Mouse (Mus musculus) bone marrow macrophage, adult 2 months (primary cell): ENCODE data around the gene Ccdc22. TPM values are rescaled to one million over a fixed set of nuclear protein-coding genes. Genes with fewer than 3 reads are reported as not detected.

Source experiments
- H3K27ac ChIP-seq: 2 replicates; pipeline ENCODE4 v1.5.1; 2012; ENCODE audit warnings: low read depth, low read length; ENCODE audit not compliant: insufficient read depth
- H3K4me1 ChIP-seq: 2 replicates; pipeline ENCODE4 v1.6.1; 2012; ENCODE audit warnings: low read length; ENCODE audit not compliant: control insufficient read depth, insufficient read depth
- H3K4me3 ChIP-seq: 2 replicates; pipeline ENCODE4 v1.5.1; 2012; ENCODE audit warnings: mild to moderate bottlenecking, low read length, moderate library complexity; ENCODE audit not compliant: insufficient read depth
- CTCF ChIP-seq: IDR thresholded peaks from 2 replicates; pipeline ENCODE4 v1.5.1; 2012; ENCODE audit warnings: low read depth, mild to moderate bottlenecking, low read length, moderate library complexity
- POLR2A ChIP-seq: IDR thresholded peaks from 2 replicates; pipeline ENCODE4 v1.6.1; 2012; ENCODE audit warnings: mild to moderate bottlenecking, low read depth, low read length, borderline replicate concordance
- polyA plus RNA-seq: library from polyadenylated mRNA; stranded (reverse); fragments of >200 nt; gene quantifications from 2 replicates; pipeline ENCODE4 v1.2.4, GENCODE M21; 2012; ENCODE audit not compliant: missing spikeins, insufficient read depth, insufficient read length

Ccdc22 gene
- 35.0 and 35.8 TPM in 2 replicates for polyA plus RNA-seq

DNA sequence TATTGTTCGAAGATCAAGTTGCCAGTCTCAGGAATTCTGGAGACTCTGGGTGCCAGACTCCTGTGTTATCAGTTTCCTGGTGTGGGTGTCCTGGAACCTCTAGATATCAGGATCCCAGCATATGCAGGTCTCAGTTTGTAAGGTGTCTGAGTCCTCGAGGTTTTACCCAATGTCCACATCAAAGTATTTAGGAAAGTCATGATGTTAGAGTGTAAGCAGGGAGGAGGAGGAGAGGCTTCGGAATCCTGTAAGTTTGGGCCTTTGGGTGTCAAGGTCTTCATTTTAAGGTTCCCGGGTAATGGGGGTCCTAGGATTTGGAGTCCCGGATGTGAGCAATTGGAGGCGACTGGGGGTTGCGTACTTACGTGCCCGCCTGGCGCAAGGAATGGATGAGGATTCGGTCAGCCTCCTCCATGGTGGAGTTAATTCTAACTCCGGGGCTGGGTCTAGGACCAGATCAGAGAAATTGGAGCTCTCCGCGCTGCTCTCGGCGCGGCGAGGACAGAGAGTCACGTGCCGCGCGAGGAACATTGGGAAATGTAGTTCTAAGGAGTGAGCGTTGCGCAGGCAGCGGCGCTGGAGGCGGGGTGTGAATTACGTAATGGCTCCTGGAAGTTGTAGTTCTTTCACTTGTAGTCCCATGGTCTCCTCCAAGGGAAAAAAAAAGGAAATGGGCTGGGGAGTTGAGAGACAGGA, at the start of gene Ccdc22:
Gene Ccdc22 (minus strand): TSS at position 639 of the 696 bp plus-strand sequence.
- Histone ChIP-seq H3K4me3 (peak within 1 kb of the TSS; percentile 90), H3K4me1 (peaks cover 7% of the 10 kb centered on the region), H3K27ac (peak within 1 kb of the TSS; percentile 54)
- no peak for TF ChIP-seq POLR2A
- no peak for TF ChIP-seq CTCF

DNA sequence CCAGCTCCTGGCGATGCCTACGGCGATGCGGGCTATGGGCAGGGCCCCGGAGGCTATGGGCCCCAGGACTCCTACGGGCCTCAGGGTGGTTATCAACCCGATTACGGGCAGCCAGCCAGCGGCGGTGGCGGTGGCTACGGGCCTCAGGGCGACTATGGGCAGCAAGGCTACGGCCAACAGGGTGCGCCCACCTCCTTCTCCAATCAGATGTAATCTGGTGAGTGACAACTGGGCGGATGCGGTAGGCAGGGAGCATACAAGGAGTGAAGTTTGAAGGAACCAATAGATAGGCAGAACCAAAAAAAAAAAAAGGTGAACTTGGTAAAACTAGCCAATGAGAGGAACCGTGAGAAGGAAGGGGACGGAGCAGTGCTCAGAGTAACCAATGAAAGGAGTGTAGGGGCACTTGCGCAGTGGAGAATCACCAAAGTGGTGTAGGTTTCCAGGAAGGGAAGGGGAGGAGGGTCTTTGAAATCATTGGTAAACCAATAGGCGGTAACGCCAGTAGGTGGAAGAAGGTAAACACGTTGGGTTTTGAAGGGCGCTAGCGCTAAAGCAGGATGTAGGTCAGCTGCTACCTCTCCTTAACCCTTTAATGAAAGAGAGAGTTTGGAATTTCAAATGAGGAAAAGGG, 43.5 kb upstream of the Ccdc22 start:
- Histone ChIP-seq H3K27ac (peak overlapping the region; percentile 49), H3K4me3 (peak overlapping the region; percentile 64), H3K4me1 (peaks cover 7% of the 10 kb centered on the region)
- TF ChIP-seq POLR2A = no peak
- TF ChIP-seq CTCF = no peak

DNA sequence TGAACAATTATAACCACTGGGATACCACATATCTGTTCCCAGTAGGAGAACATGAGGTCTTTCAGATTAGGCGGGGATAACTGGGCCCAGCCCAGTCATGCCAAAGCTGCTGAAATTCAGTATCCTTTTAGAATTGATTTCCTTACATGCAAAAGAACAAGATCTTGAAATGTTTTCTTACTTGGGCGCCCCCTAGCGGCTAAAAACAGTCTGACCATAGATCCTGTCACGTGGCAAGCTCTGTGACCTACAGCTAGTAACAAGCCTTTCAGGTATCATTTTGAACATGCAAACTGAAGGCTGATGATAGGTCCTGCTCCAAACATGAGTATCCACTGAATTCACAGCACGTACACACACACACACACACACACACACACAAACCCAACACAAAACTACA, 40.0 kb upstream of the Ccdc22 start:
- no peak overlapping the region for H3K4me3 ChIP-seq
- H3K27ac ChIP-seq = no peak overlapping the region
- TF ChIP-seq POLR2A (no peak), CTCF (no peak)
- 0 out of 2 replicates have a peak, but pooled peaks cover 3% of the 10 kb centered on the region for H3K4me1 ChIP-seq

DNA sequence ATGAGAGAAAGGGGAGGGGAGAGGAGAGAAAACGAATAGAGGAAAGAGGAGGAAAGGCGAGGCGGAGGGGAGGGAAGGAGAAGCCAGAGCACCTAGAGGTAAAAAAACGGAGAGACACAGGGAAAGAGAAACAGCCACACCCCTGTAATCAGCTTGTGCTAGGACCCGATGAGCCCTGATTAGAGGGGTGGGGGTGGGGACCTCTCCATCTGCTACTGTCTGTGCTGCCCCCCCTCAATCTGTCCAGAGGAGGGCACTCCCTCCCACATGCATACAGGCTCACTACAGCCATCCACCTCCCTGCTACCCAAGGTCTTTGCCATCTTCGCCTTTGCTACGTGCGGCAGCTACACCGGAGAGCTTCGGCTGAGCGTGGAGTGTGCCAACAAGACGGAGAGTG, 35.5 kb upstream of the Ccdc22 start:
- TF ChIP-seq POLR2A (no peak), CTCF (no peak)
- no peak overlapping the region for H3K4me3 ChIP-seq
- H3K4me1 ChIP-seq = no peaks in the 10 kb centered on the region
- no peak overlapping the region for H3K27ac ChIP-seq

- Histone ChIP-seq H3K4me1 (no peaks in the 10 kb centered on the region), H3K4me3 (no peak overlapping the region), H3K27ac (no peak overlapping the region)
- TF ChIP-seq POLR2A (no peak), CTCF (no peak)
Observed at GRCm38 (mm10) chrX:7639536-7640325, 34.4 kb upstream of the Ccdc22 start.

DNA sequence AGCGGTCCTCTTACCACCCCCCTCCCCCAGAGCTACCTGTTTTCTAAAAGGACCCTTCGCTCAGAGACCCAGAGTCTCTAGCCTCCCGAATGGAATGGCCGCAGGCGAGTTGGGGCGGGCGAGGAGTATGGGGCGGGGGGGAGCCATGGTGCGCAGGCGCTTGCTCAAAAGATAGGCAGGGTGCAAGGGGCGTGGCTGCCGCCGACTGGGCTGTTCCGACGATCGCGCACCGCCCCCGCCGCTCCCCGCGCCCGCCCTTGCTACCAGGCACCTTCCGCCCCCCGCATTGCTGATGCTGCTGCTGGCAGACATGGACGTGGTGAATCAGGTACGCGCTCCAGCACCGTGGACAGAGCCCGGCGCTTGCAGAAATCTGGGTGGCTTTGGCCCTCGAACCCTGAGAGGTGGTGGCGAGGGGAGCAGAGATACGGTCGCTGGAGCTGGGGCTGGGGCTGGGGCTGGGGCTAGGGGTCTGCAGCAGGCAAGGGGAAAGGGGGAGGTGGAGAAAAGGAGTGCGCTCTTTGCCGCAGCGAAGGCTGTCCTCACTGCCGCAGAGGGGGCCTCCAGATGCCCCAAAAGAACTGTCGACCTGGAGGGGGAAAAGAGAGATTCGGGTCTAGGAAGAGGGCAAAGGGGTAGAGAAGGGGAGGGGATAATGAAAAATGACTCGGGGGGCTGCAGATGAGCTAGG, 33.2 kb upstream of the Ccdc22 start, which contains the start of gene Syp:
Gene Syp (plus strand): TSS at position 71 of the 691 bp plus-strand sequence.
- no peak within 1 kb of the TSS for H3K27ac ChIP-seq
- H3K4me1 ChIP-seq = peaks cover under 1% of the 10 kb centered on the region; the same call in 1 of the 2 replicates
- peak within 1 kb of the TSS; percentile 51 for H3K4me3 ChIP-seq
- TF ChIP-seq CTCF = no peak
- no peak for TF ChIP-seq POLR2A

- Histone ChIP-seq H3K4me1 (peaks cover 14% of the 10 kb centered on the region), H3K27ac (no peak overlapping the region), H3K4me3 (no peak overlapping the region)
- TF ChIP-seq POLR2A = no peak
- TF ChIP-seq CTCF = no peak
Observed at GRCm38 (mm10) chrX:7635101-7635500, 29.8 kb upstream of the Ccdc22 start.

DNA sequence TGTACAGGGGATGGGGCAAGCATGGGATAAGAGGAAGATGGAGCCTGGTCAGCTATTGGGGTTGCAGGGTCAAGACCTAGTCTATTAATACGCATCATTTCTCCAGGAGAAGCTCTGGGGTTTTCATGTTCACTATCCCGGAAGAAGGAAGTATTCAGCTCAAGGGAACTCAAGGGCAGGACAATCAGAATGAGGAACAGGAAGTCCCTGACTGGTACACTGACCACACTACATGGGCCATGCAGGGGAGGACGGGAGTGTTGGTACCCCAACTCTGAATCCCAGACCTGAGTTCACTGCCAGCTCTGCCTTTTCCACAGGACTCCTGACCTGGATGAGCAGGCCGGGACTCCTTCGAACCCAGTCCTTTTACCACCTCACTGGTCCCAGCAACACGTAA, 27.2 kb upstream of the Ccdc22 start:
- Histone ChIP-seq H3K4me1 (peaks cover 14% of the 10 kb centered on the region), H3K4me3 (peak overlapping the region; percentile 35), H3K27ac (0 out of 2 replicates have a peak overlapping the region, but pooled peaks have one; percentile 12)
- no peak for TF ChIP-seq CTCF
- TF ChIP-seq POLR2A = no peak

DNA sequence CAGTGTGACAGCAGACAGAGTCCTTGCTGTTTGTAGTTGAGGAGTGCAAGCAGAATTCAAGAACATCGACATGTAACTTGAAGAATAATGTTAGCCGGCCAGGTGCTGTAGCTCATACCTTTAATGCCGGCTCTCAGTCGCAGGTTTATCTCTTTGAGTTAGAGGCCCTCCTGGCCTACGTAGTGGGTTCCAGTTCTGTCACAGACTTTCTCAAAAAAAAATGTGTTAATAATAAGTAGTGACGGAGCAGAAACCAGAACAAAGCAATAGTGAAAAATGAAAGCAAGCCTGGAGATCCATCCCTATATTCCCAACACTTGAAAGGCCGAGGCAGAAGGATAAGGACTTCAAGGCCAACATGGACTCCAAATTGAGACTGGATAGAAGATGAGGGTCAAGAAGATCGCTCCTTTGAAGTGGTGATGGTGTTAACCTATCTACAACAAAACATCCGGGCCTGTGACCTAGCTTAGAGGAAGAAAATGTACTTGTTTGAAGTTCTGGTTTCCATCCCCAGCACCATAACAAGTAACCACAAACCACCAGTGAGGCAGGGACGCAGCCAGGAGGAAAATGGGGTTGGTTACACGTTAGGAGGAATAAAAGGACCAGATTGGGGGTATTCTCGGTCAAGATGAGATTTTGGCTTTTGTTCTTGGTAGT, 12.7 kb upstream of the Ccdc22 start:
- H3K4me3 ChIP-seq = no peak overlapping the region
- TF ChIP-seq POLR2A (no peak), CTCF (no peak)
- H3K27ac ChIP-seq = no peak overlapping the region
- H3K4me1 ChIP-seq = no peaks in the 10 kb centered on the region
